Mouse (Mus musculus) kidney, postnatal 0 days (tissue): Measurements from ENCODE around the gene Calhm4. TPM values are rescaled to one million over a fixed set of nuclear protein-coding genes. Genes with fewer than 3 reads are reported as not detected.
A peak's percentile ranks its signal among the peaks of the same experiment; 100 is the strongest.

Experiments used
- ATAC-seq: fragments of 200-750 bp; cut with Nextera tagmentation; replicated peaks from 2 replicates; pipeline ENCODE4 v1.8.0; 2017; ENCODE audit warnings: low read depth, moderate number of reproducible peaks, moderate TSS enrichment, moderate library complexity; ENCODE audit not compliant: low FRiP score
- DNase-seq: peaks from one replicate; pipeline ENCODE4 v3.0.0-alpha.2; 2016; ENCODE audit warnings: low spot score
- H3K27ac ChIP-seq: fragments of 300-500 bp; sonication (generic); 2 replicates; pipeline ENCODE4 v1.5.1; 2014; ENCODE audit warnings: mild to moderate bottlenecking
- H3K27me3 ChIP-seq: fragments of 300-500 bp; sonication (generic); 2 replicates; pipeline ENCODE4 v1.6.1; 2014; ENCODE audit warnings: low read length, mixed read lengths; ENCODE audit not compliant: insufficient read depth
- H3K36me3 ChIP-seq: fragments of 300-500 bp; sonication (generic); 2 replicates; pipeline ENCODE4 v1.6.1; 2014; ENCODE audit warnings: low read length, mixed read lengths; ENCODE audit not compliant: insufficient read depth
- H3K4me1 ChIP-seq: fragments of 300-500 bp; sonication (generic); replicated peaks from 2 replicates; pipeline ENCODE4 v1.6.1; 2014; ENCODE audit warnings: antibody characterized with exemption, low read length, mixed read lengths; ENCODE audit not compliant: insufficient read depth
- H3K4me2 ChIP-seq: fragments of 300-500 bp; sonication (generic); 2 replicates; pipeline ENCODE4 v1.6.1; 2014; ENCODE audit warnings: mild to moderate bottlenecking, low read length, moderate library complexity, mixed read lengths
- H3K4me3 ChIP-seq: fragments of 300-500 bp; sonication (generic); replicated peaks from 2 replicates; pipeline ENCODE4 v1.5.1; 2014; ENCODE audit warnings: low read depth, low read length
- H3K9ac ChIP-seq: fragments of 300-500 bp; sonication (generic); 2 replicates; pipeline ENCODE4 v1.6.1; 2014; ENCODE audit warnings: low read depth, low read length
- H3K9me3 ChIP-seq: fragments of 300-500 bp; sonication (generic); replicated peaks from 2 replicates; pipeline ENCODE4 v1.6.1; 2016; ENCODE audit warnings: low read length, inconsistent platforms, mixed read lengths
- CTCF ChIP-seq: IDR thresholded peaks from 2 replicates; pipeline ENCODE4 v1.5.1; 2016; ENCODE audit warnings: antibody characterized with exemption, low read depth, mild to moderate bottlenecking, moderate library complexity
- WGBS: fragments of 180-500 bp; shearing (Covaris S2); extraction: QIAGEN DNeasy Blood & Tissue Kit; methylation state at CpG from one replicate; pipeline ENCODE4 v1.1.7; 2014; 5-methylcytosine and 5-hydroxymethylcytosine counted together
- polyA plus RNA-seq: library from polyadenylated mRNA; unstranded; fragments of >200 nt; fragmentation: Nextera tagmentation; extraction: Ambion mirVana; gene quantifications from 2 replicates; pipeline ENCODE4 v1.2.1, GENCODE M21; 2015

The Calhm4 gene
- polyA plus RNA-seq, 1 experiment from 2014 or later, result not detected

- Histone ChIP-seq H3K4me2 (no peak overlapping the region), H3K27me3 (no peaks in the 10 kb centered on the region), H3K4me1 (no peaks in the 10 kb centered on the region), H3K36me3 (no peaks in the 10 kb centered on the region), H3K4me3 (no peak overlapping the region), H3K27ac (no peak overlapping the region), H3K9ac (no peak overlapping the region), H3K9me3 (no peaks in the 10 kb centered on the region)
- DNase-seq, result peak; percentile 30
- 58% methylated on average over 2 of the region's 2 CpGs for WGBS
- no peak for ATAC-seq
- peak; percentile 39 for TF ChIP-seq CTCF
Measured at GRCm38 (mm10) chr10:34071650-34072049, 27.5 kb upstream of the Calhm4 start.

DNA sequence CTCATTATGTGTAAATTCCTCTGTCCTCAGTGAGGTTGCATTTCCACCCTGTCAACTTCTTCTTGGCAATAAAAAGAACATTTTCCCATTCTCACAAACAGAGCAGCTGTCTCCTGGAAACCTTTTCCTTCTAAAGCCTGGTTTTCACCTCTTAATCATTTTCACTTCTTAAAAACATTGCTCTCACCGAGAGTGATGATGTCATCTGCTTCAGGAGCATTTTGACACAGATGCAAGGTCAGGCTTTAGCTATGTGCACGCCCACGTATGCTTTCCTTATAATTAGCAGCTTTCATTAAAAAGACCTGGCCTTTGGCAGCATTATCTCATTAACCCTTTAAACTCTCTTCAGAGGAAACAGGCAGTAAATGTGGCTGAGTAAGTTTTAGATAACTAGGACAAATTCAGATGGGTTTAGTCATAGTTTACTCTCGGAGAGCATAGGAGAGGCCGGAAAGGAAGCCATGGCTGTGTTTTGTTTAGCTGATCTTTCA lies 26.9 kb upstream of the Calhm4 start:
- Histone ChIP-seq H3K27ac (no peak overlapping the region), H3K9me3 (no peaks in the 10 kb centered on the region), H3K4me3 (no peak overlapping the region), H3K4me2 (no peak overlapping the region), H3K9ac (no peak overlapping the region), H3K4me1 (no peaks in the 10 kb centered on the region), H3K36me3 (no peaks in the 10 kb centered on the region), H3K27me3 (no peaks in the 10 kb centered on the region)
- no peak for TF ChIP-seq CTCF
- WGBS, result 30% methylated on average over 5 of the region's 5 CpGs
- ATAC-seq (no peak), DNase-seq (peak; percentile 49)

GRCm38 (mm10) chr10:34069606-34070005 lies 25.5 kb upstream of the Calhm4 start:
- no peaks in the 10 kb centered on the region for H3K9me3 ChIP-seq
- H3K27me3 ChIP-seq, result no peaks in the 10 kb centered on the region
- no peak for DNase-seq
- H3K36me3 ChIP-seq, result no peaks in the 10 kb centered on the region
- no peak overlapping the region for H3K4me2 ChIP-seq
- ATAC-seq, result no peak
- no peak overlapping the region for H3K4me3 ChIP-seq
- no peak overlapping the region for H3K27ac ChIP-seq
- 77% methylated on average over 1 of the region's 1 CpGs for WGBS
- no peak overlapping the region for H3K9ac ChIP-seq
- TF ChIP-seq CTCF, result no peak
- H3K4me1 ChIP-seq, result no peaks in the 10 kb centered on the region

DNA sequence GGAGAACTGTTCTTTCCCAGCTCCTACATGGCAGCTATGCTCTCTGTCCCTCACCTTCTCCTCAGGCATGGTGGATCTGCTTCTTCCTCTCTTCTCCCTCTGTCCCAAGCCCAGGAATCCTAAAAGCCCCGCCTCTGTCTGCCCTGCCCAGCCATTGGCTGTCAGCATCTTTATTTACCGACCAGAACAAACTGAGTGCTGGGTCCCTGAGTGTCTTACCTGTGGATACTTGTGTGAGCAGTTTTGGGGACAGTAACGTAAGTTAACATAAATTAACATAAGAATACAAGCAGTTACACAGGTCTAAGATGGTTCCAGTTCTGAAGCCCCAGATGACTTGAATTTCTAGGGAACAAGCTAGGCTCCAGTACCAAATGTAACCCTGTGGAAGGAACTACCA lies 22.5 kb upstream of the Calhm4 start:
- 67% methylated on average over 3 of the region's 3 CpGs for WGBS
- DNase-seq (no peak), ATAC-seq (no peak)
- no peak for TF ChIP-seq CTCF
- no peak overlapping the region for H3K27ac ChIP-seq
- no peaks in the 10 kb centered on the region for H3K27me3 ChIP-seq
- H3K9ac ChIP-seq, result no peak overlapping the region
- no peaks in the 10 kb centered on the region for H3K36me3 ChIP-seq
- no peak overlapping the region for H3K4me3 ChIP-seq
- H3K4me1 ChIP-seq, result no peaks in the 10 kb centered on the region
- no peaks in the 10 kb centered on the region for H3K9me3 ChIP-seq
- no peak overlapping the region for H3K4me2 ChIP-seq

DNA sequence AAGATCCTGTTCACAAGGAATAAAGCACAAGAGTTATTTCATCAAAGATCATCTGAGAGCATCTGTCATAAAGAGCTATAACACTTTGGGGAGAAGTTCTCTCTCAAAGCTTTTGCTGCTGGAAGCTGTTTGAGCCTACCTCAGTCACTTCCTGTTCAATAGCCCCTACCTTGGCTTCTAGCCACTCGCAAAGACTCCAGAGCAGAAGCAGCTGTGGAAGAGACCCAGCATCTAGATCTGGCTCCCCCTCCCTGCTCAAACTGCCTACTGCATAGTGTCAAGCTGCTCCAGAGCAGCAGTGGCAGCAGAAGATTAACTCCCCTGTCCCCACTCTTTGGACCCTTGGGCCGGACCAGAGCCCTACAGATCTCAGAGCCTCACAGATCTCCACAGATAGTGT lies 9.9 kb upstream of the Calhm4 start:
- Histone ChIP-seq H3K36me3 (no peaks in the 10 kb centered on the region), H3K4me1 (no peaks in the 10 kb centered on the region), H3K9ac (no peak overlapping the region), H3K4me3 (no peak overlapping the region), H3K4me2 (no peak overlapping the region), H3K27me3 (no peaks in the 10 kb centered on the region), H3K27ac (no peak overlapping the region), H3K9me3 (no peaks in the 10 kb centered on the region)
- ATAC-seq (no peak), DNase-seq (peak; percentile 46)
- no peak for TF ChIP-seq CTCF
- WGBS, result 64% methylated on average over 2 of the region's 2 CpGs

- no peak for TF ChIP-seq CTCF
- no peaks in the 10 kb centered on the region for H3K36me3 ChIP-seq
- H3K9me3 ChIP-seq, result no peaks in the 10 kb centered on the region
- WGBS, result 83% methylated on average over 3 of the region's 3 CpGs
- no peak within 1 kb of the TSS for H3K4me2 ChIP-seq
- no peak within 1 kb of the TSS for H3K27ac ChIP-seq
- no peak within 1 kb of the TSS for H3K4me3 ChIP-seq
- H3K9ac ChIP-seq, result no peak within 1 kb of the TSS
- ATAC-seq (no peak), DNase-seq (no peak)
- no peaks in the 10 kb centered on the region for H3K4me1 ChIP-seq
- no peaks in the 10 kb centered on the region for H3K27me3 ChIP-seq
Measured at GRCm38 (mm10) chr10:34037401-34037800, 6.7 kb downstream of the Calhm4 start, which contains the start of gene Trappc3l. Trappc3l (plus strand) TSS chr10:34037597.

DNA sequence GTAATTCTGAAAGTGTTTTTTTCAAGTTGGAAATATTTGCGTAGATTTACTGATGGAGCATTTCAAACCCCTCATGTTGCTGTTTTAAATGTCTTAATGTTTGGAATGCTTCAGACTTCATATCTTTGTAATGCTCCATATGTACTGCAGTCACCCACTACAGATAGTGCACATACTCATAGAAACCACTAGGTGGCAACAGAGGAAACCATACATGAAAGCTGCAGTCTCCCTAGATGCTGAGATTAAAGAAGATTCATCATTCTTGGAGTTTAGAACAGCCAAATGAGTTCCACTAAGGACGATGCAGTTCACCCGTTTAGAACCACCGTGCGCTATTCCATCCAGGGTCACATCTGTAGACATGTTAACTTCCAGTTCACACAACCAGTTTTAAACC lies 7.5 kb downstream of the Calhm4 start:
- peak; percentile 57; the same call in 1 of the 2 replicates for ATAC-seq
- peak; percentile 92 for DNase-seq
- peak; percentile 94 for TF ChIP-seq CTCF

More for the DNA sequence above, 7.5 kb downstream of the Calhm4 start:
- Histone ChIP-seq H3K27ac (no peak overlapping the region), H3K9me3 (no peaks in the 10 kb centered on the region), H3K36me3 (no peaks in the 10 kb centered on the region), H3K27me3 (no peaks in the 10 kb centered on the region), H3K4me3 (no peak overlapping the region), H3K4me2 (no peak overlapping the region), H3K9ac (no peak overlapping the region), H3K4me1 (no peaks in the 10 kb centered on the region)
- WGBS, result 11% methylated on average over 5 of the region's 5 CpGs
